Mouse (Mus musculus): Measurements from ENCODE around the gene Heatr9. TPM values are rescaled to one million over a fixed set of nuclear protein-coding genes. Genes with fewer than 3 reads are reported as not detected.
A peak's percentile ranks its signal among the peaks of the same experiment; 100 is the strongest.

The Heatr9 gene
- polyA plus RNA-seq, 1 experiment = 0.04 TPM

DNA sequence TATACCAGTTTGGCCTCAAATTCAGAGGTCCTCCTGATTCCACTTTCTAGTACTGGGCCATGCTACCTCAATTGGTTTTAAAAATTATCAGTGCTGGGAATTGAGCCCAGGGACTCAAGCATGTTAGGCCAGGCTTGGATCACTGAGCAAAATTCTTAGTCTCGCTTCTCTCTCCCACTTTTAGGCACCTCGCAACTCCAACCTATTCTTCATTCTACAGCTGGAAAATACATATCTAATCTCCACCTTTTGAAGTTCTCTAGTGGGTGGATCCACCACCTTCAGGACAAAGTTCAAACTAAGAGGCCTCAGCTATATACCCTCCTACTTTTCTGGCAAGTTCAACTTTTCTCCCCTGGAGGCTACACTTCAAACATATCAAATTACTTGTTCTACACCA is 50.2 kb downstream of the Heatr9 start:
- H3K4me3 ChIP-seq = peak overlapping the region; percentile 91
- H3K79me2 ChIP-seq (ENCODE audit: control insufficient read depth, insufficient read depth) = peaks cover 35% of the 10 kb centered on the region
- H3K27me3 ChIP-seq (ENCODE audit: control insufficient read depth, insufficient read depth, insufficient read length) = no peaks in the 10 kb centered on the region
- no peak for TF ChIP-seq POLR2AphosphoS2 (IDR thresholded peaks at IDR 0.05; ENCODE audit: insufficient read length, low read depth)
- no peak for TF ChIP-seq MYOD1 (IDR thresholded peaks at IDR 0.05; ENCODE audit: control insufficient read depth in 1 of 3, insufficient read length in 2 of 3, low read depth in 2 of 3)
- TF ChIP-seq TCF3 (IDR thresholded peaks at IDR 0.05; ENCODE audit: insufficient read length, low read depth) = no peak
- TF ChIP-seq E2F4 (IDR thresholded peaks at IDR 0.05; ENCODE audit: insufficient read depth) = no peak
- TF ChIP-seq MYOG (IDR thresholded peaks at IDR 0.05; ENCODE audit: control insufficient read depth in 1 of 3, insufficient read depth in 1 of 3, insufficient read length in 2 of 3, low read depth in 2 of 3) = no peak
- no peak for TF ChIP-seq USF1 (IDR thresholded peaks at IDR 0.05; ENCODE audit: low read depth)
- TF ChIP-seq REST (IDR thresholded peaks at IDR 0.05; ENCODE audit: insufficient read depth, insufficient read length) = no peak
- TF ChIP-seq TCF12 (IDR thresholded peaks at IDR 0.05; ENCODE audit: insufficient read depth, poor library complexity, severe bottlenecking) = no peak
- no peak for TF ChIP-seq MAX (IDR thresholded peaks at IDR 0.05; ENCODE audit: low read depth)
- no peak for TF ChIP-seq SRF (IDR thresholded peaks at IDR 0.05; ENCODE audit: control insufficient read depth, insufficient read length, low read depth)
- TF ChIP-seq CEBPB (IDR thresholded peaks at IDR 0.05; ENCODE audit: insufficient read depth, poor library complexity, severe bottlenecking) = no peak
- no peak for TF ChIP-seq POLR2A (IDR thresholded peaks at IDR 0.05; ENCODE audit: insufficient read length, low read depth)
- peak overlapping the region; percentile 83 for H3K4me2 ChIP-seq (ENCODE audit: low read depth)
- H3K36me3 ChIP-seq (ENCODE audit: control insufficient read depth, insufficient read depth) = peaks cover 15% of the 10 kb centered on the region
- no peak overlapping the region for H3ac ChIP-seq (ENCODE audit: control insufficient read depth, insufficient read length)

- no peak overlapping the region for H3K4me2 ChIP-seq (ENCODE audit: low read depth)
- TF ChIP-seq MYOG (IDR thresholded peaks at IDR 0.05; ENCODE audit: control insufficient read depth in 1 of 3, insufficient read depth in 1 of 3, insufficient read length in 2 of 3, low read depth in 2 of 3) = peak in 1 of 3 experiments; percentile 54
- no peak for TF ChIP-seq POLR2A (IDR thresholded peaks at IDR 0.05; ENCODE audit: insufficient read length, low read depth)
- peak in 2 of 3 experiments; percentile 22 to 75 for TF ChIP-seq MYOD1 (IDR thresholded peaks at IDR 0.05; ENCODE audit: control insufficient read depth in 1 of 3, insufficient read length in 2 of 3, low read depth in 2 of 3)
- no peaks in the 10 kb centered on the region for H3K36me3 ChIP-seq (ENCODE audit: control insufficient read depth, insufficient read depth)
Measured at GRCm38 (mm10) chr11:83468765-83469164, 53.2 kb downstream of the Heatr9 start.

DNA sequence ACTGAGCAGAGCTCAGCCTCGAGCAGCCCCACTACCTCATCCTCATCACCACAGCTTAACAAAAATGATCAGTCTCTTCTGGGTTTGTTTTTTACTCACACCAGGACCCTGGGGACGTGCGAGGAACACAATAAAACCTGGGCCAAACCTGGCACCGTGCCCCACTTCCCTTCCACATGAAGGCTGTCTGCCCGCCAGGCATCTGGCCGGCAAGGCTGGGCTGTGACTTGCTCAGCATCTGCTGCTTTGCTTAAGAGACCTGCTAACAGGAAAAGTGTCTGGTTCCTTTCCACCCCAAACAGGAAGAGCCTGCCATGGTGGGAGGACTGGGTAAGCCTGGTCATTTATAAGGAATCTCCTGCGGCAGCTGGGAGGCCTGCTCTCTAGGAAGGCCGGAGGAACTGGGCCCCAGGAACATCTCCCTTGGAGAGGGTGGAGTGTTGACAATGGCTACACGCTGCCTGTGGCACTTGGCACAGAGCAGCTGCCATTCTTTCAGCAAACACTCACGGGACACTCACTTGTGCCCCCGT is 54.8 kb downstream of the Heatr9 start:
- TF ChIP-seq MAX (IDR thresholded peaks at IDR 0.05; ENCODE audit: low read depth) (no peak), MYOD1 (IDR thresholded peaks at IDR 0.05; ENCODE audit: control insufficient read depth in 1 of 3, insufficient read length in 2 of 3, low read depth in 2 of 3) (peak in 2 of 3 experiments; percentile 43 to 90), TCF12 (IDR thresholded peaks at IDR 0.05; ENCODE audit: insufficient read depth, poor library complexity, severe bottlenecking) (peak; percentile 84), USF1 (IDR thresholded peaks at IDR 0.05; ENCODE audit: low read depth) (no peak), TCF3 (IDR thresholded peaks at IDR 0.05; ENCODE audit: insufficient read length, low read depth) (peak; percentile 57), MYOG (IDR thresholded peaks at IDR 0.05; ENCODE audit: control insufficient read depth in 1 of 3, insufficient read depth in 1 of 3, insufficient read length in 2 of 3, low read depth in 2 of 3) (peak; percentile 57 to 96 (median 92))

More at GRCm38 (mm10) chr11:83468765-83469164, 53.2 kb downstream of the Heatr9 start:
- H3K27me3 ChIP-seq (ENCODE audit: control insufficient read depth, insufficient read depth, insufficient read length) = no peaks in the 10 kb centered on the region
- peaks cover 5% of the 10 kb centered on the region for H3K79me2 ChIP-seq (ENCODE audit: control insufficient read depth, insufficient read depth)
- no peak overlapping the region for H3K4me3 ChIP-seq
- no peak overlapping the region for H3ac ChIP-seq (ENCODE audit: control insufficient read depth, insufficient read length)

DNA sequence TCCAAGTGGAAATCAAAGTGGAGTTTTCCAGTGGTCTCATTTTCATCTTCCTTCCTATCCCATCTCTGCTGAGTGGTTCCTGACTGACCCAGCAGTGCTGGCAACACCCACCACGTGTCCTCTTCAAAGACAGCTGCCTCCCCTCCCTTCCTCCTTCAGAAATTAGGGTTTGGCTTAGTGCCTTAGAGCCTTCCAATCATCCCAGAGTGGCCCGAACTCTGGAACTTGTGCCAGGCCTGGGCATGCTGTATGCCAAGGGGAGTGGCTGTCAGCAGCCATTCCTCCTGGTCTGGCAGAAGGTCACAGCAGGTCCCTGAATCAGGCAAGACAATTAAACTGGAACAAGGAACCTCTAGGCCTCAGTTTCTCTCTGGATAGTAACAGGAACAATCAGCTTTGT is 56.0 kb downstream of the Heatr9 start:
- H3K27me3 ChIP-seq (ENCODE audit: control insufficient read depth, insufficient read depth, insufficient read length) = no peaks in the 10 kb centered on the region
- H3K79me2 ChIP-seq (ENCODE audit: control insufficient read depth, insufficient read depth) = no peaks in the 10 kb centered on the region
- H3ac ChIP-seq (ENCODE audit: control insufficient read depth, insufficient read length) = no peak overlapping the region
- peak overlapping the region; percentile 49 for H3K4me2 ChIP-seq (ENCODE audit: low read depth)
- TF ChIP-seq REST (IDR thresholded peaks at IDR 0.05; ENCODE audit: insufficient read depth, insufficient read length) = no peak
- peak; percentile 44 for TF ChIP-seq TCF12 (IDR thresholded peaks at IDR 0.05; ENCODE audit: insufficient read depth, poor library complexity, severe bottlenecking)
- TF ChIP-seq POLR2AphosphoS2 (IDR thresholded peaks at IDR 0.05; ENCODE audit: insufficient read length, low read depth) = no peak
- no peak for TF ChIP-seq SRF (IDR thresholded peaks at IDR 0.05; ENCODE audit: control insufficient read depth, insufficient read length, low read depth)
- no peak for TF ChIP-seq E2F4 (IDR thresholded peaks at IDR 0.05; ENCODE audit: insufficient read depth)
- peak in 2 of 3 experiments; percentile 48 to 84 for TF ChIP-seq MYOD1 (IDR thresholded peaks at IDR 0.05; ENCODE audit: control insufficient read depth in 1 of 3, insufficient read length in 2 of 3, low read depth in 2 of 3)
- TF ChIP-seq TCF3 (IDR thresholded peaks at IDR 0.05; ENCODE audit: insufficient read length, low read depth) = no peak
- no peak for TF ChIP-seq POLR2A (IDR thresholded peaks at IDR 0.05; ENCODE audit: insufficient read length, low read depth)
- TF ChIP-seq CEBPB (IDR thresholded peaks at IDR 0.05; ENCODE audit: insufficient read depth, poor library complexity, severe bottlenecking) = no peak
- TF ChIP-seq MAX (IDR thresholded peaks at IDR 0.05; ENCODE audit: low read depth) = no peak
- TF ChIP-seq MYOG (IDR thresholded peaks at IDR 0.05; ENCODE audit: control insufficient read depth in 1 of 3, insufficient read depth in 1 of 3, insufficient read length in 2 of 3, low read depth in 2 of 3) = peak in 2 of 3 experiments; percentile 73 to 89
- TF ChIP-seq USF1 (IDR thresholded peaks at IDR 0.05; ENCODE audit: low read depth) = no peak
- H3K36me3 ChIP-seq (ENCODE audit: control insufficient read depth, insufficient read depth) = no peaks in the 10 kb centered on the region
- H3K4me3 ChIP-seq = no peak overlapping the region

More for the DNA sequence above, 54.8 kb downstream of the Heatr9 start:
- Histone ChIP-seq H3K4me3 (no peak overlapping the region), H3K27me3 (ENCODE audit: control insufficient read depth, insufficient read depth, insufficient read length) (no peaks in the 10 kb centered on the region), H3K79me2 (ENCODE audit: control insufficient read depth, insufficient read depth) (no peaks in the 10 kb centered on the region), H3K36me3 (ENCODE audit: control insufficient read depth, insufficient read depth) (no peaks in the 10 kb centered on the region), H3K4me2 (ENCODE audit: low read depth) (peak overlapping the region; percentile 49), H3ac (ENCODE audit: control insufficient read depth, insufficient read length) (no peak overlapping the region)

- no peaks in the 10 kb centered on the region for H3K27me3 ChIP-seq (ENCODE audit: control insufficient read depth, insufficient read depth, insufficient read length)
- H3K4me3 ChIP-seq = peak within 1 kb of the TSS; percentile 30
- H3K4me2 ChIP-seq (ENCODE audit: low read depth) = peak within 1 kb of the TSS; percentile 96
- H3K79me2 ChIP-seq (ENCODE audit: control insufficient read depth, insufficient read depth) = no peaks in the 10 kb centered on the region
- TF ChIP-seq CEBPB (IDR thresholded peaks at IDR 0.05; ENCODE audit: insufficient read depth, poor library complexity, severe bottlenecking) = no peak
- peak in 2 of 3 experiments; percentile 12 to 43 for TF ChIP-seq MYOG (IDR thresholded peaks at IDR 0.05; ENCODE audit: control insufficient read depth in 1 of 3, insufficient read depth in 1 of 3, insufficient read length in 2 of 3, low read depth in 2 of 3)
- TF ChIP-seq USF1 (IDR thresholded peaks at IDR 0.05; ENCODE audit: low read depth) = no peak
- TF ChIP-seq TCF3 (IDR thresholded peaks at IDR 0.05; ENCODE audit: insufficient read length, low read depth) = no peak
- TF ChIP-seq SRF (IDR thresholded peaks at IDR 0.05; ENCODE audit: control insufficient read depth, insufficient read length, low read depth) = no peak
- no peak for TF ChIP-seq MAX (IDR thresholded peaks at IDR 0.05; ENCODE audit: low read depth)
- TF ChIP-seq TCF12 (IDR thresholded peaks at IDR 0.05; ENCODE audit: insufficient read depth, poor library complexity, severe bottlenecking) = no peak
- peak; percentile 87 for TF ChIP-seq POLR2A (IDR thresholded peaks at IDR 0.05; ENCODE audit: insufficient read length, low read depth)
- TF ChIP-seq REST (IDR thresholded peaks at IDR 0.05; ENCODE audit: insufficient read depth, insufficient read length) = no peak
- TF ChIP-seq MYOD1 (IDR thresholded peaks at IDR 0.05; ENCODE audit: control insufficient read depth in 1 of 3, insufficient read length in 2 of 3, low read depth in 2 of 3) = peak in 1 of 3 experiments; percentile 13
- no peak for TF ChIP-seq E2F4 (IDR thresholded peaks at IDR 0.05; ENCODE audit: insufficient read depth)
- TF ChIP-seq POLR2AphosphoS2 (IDR thresholded peaks at IDR 0.05; ENCODE audit: insufficient read length, low read depth) = peak; percentile 61
- H3ac ChIP-seq (ENCODE audit: control insufficient read depth, insufficient read length) = peak within 1 kb of the TSS; percentile 68
- no peaks in the 10 kb centered on the region for H3K36me3 ChIP-seq (ENCODE audit: control insufficient read depth, insufficient read depth)
Measured at GRCm38 (mm10) chr11:83462711-83463244, 59.2 kb downstream of the Heatr9 start, which contains the start of gene Mmp28. Gene Mmp28, minus strand, starts transcription at chr11:83463071.
